31 mouse cellular contexts compared by ENCODE assay signal in genomic region chr2:25758064-25758625, GRCm38 (mm10). TPM values are rescaled to one million over a fixed set of nuclear protein-coding genes. Genes with fewer than 3 reads are reported as not detected.
DNase-seq lines count a peak whose midpoint lies in the region; ATAC-seq and TF ChIP-seq lines count a peak whose summit lies in the region.
"Had no signal": no experiment of that assay in that cellular context is flagged by ENCODE, and none has a peak within 500 bp of the region (broad histone marks: within the 10 kb centered on the region; RNA-seq: fewer than 3 reads in every experiment).

No protein-coding gene starts in this region.

- no peak for DNase-seq in kidney, postnatal 14 days
- peak; percentile 38 for DNase-seq in kidney, postnatal 0 days (ENCODE audit: low spot score)
- DNase-seq in kidney, postnatal 10 days, result no peak
- DNase-seq in fibroblast of lung, adult 2 months (ENCODE audit: low read depth), result peak; percentile 1
- DNase-seq: adrenal gland, adult 2 months; adrenal gland, postnatal 14 days; cerebellum, adult 11-12 months; cerebellum, adult 8-10 months; cerebellum, postnatal 10 days; forebrain, postnatal 0 days; gastrocnemius, postnatal 25 days; heart, postnatal 36 days had no signal

- no peaks in the 10 kb centered on the region for H3K27me3 ChIP-seq in kidney, embryonic 14.5 days (ENCODE audit: control insufficient read depth, insufficient read depth, low read length)
- H3K27me3 ChIP-seq in kidney, postnatal 0 days (ENCODE audit: insufficient read depth, low read length), result no peaks in the 10 kb centered on the region
- H3K27me3 ChIP-seq: hindbrain, embryonic 13.5 days had no signal

- 0 out of 2 replicates have a peak, but pooled peaks cover 2% of the 10 kb centered on the region for H3K4me1 ChIP-seq in kidney, embryonic 14.5 days (ENCODE audit: control insufficient read depth, insufficient read depth, low read length)
- no peaks in the 10 kb centered on the region for H3K4me1 ChIP-seq in kidney, postnatal 0 days (replicated peaks; ENCODE audit: insufficient read depth, low read length)
- H3K4me1 ChIP-seq: hindbrain, embryonic 10.5 days; hindbrain, embryonic 13.5 days had no signal

- H3K4me3 ChIP-seq in kidney, embryonic 14.5 days (ENCODE audit: low read length), result no peak overlapping the region
- H3K4me3 ChIP-seq in kidney, postnatal 0 days (replicated peaks; ENCODE audit: low read depth, low read length), result no peak overlapping the region
- H3K4me3 ChIP-seq: hindbrain, embryonic 10.5 days; hindbrain, embryonic 13.5 days had no signal

- TF ChIP-seq CTCF in kidney, postnatal 0 days (IDR thresholded peaks at IDR 0.05; ENCODE audit: low read depth), result no peak

- H3K27ac ChIP-seq in kidney, embryonic 14.5 days (ENCODE audit: low read depth, low read length), result peak overlapping the region; percentile 67; the same call in 1 of the 2 replicates
- H3K27ac ChIP-seq in kidney, postnatal 0 days, result peak overlapping the region; percentile 13; the same call in 1 of the 2 replicates
- H3K27ac ChIP-seq: hindbrain, embryonic 10.5 days; hindbrain, embryonic 13.5 days had no signal

- ATAC-seq in kidney, embryonic 14.5 days (ENCODE audit: low FRiP score, low TSS enrichment), result peak; percentile 69
- no peak; the same call in 1 of the 2 replicates for ATAC-seq in kidney, postnatal 0 days (replicated peaks; ENCODE audit: low FRiP score, low read depth)
- ATAC-seq in granulocyte monocyte progenitor cell, adult 5-6 weeks (replicated peaks; ENCODE audit: poor library complexity, severe bottlenecking), result no peak
- ATAC-seq: CD4-positive, CD25-positive, alpha-beta regulatory T cell, adult 4 months; forebrain, embryonic 14.5 days; forebrain, postnatal 0 days; hindbrain, embryonic 16.5 days had no signal

- H3K9ac ChIP-seq in kidney, embryonic 14.5 days (ENCODE audit: low read depth, low read length), result no peak overlapping the region
- H3K9ac ChIP-seq in kidney, postnatal 0 days (ENCODE audit: low read depth, low read length), result no peak overlapping the region
- H3K9ac ChIP-seq: forebrain, postnatal 0 days; hindbrain, embryonic 13.5 days had no signal

- H3K4me2 ChIP-seq in kidney, embryonic 14.5 days (replicated peaks; ENCODE audit: low read depth, low read length), result no peak overlapping the region
- H3K4me2 ChIP-seq in kidney, postnatal 0 days (ENCODE audit: low read length), result no peak overlapping the region
- H3K4me2 ChIP-seq: heart, embryonic 11.5 days; hindbrain, embryonic 13.5 days had no signal

- 22% methylated on average over 4 of the region's 4 CpGs for WGBS in kidney, embryonic 14.5 days
- 22% methylated on average over 4 of the region's 4 CpGs for WGBS in kidney, postnatal 0 days

- H3K9me3 ChIP-seq in kidney, embryonic 14.5 days (ENCODE audit: control insufficient read depth, low read length), result no peaks in the 10 kb centered on the region
- no peaks in the 10 kb centered on the region for H3K9me3 ChIP-seq in kidney, postnatal 0 days (replicated peaks; ENCODE audit: low read length)
- H3K9me3 ChIP-seq: hindbrain, embryonic 10.5 days had no signal

- no peaks in the 10 kb centered on the region for H3K36me3 ChIP-seq in kidney, embryonic 14.5 days (ENCODE audit: control insufficient read depth, insufficient read depth, low read length)
- H3K36me3 ChIP-seq in kidney, postnatal 0 days (ENCODE audit: insufficient read depth, low read length), result no peaks in the 10 kb centered on the region
- H3K36me3 ChIP-seq: hindbrain, embryonic 10.5 days; hindbrain, embryonic 13.5 days had no signal

RNA-seq across cellular contexts. Expression of gene Lcn3, which starts 7.2 kb away (rescaled TPM):
- 0.45 TPM in 1 of 2 replicates, not detected in the other for polyA plus RNA-seq in kidney, embryonic 14.5 days (2014; fragmentation: Nextera tagmentation; extraction: Ambion mirVana)
- not detected in 2 replicates for polyA plus RNA-seq in kidney, postnatal 0 days (2015; fragmentation: Nextera tagmentation; extraction: Ambion mirVana)
- not detected in 2 replicates for total RNA-seq in granulocyte monocyte progenitor cell, adult 5-6 weeks (2014; fragmentation: Nextera tagmentation)
- not detected in 2 replicates for total RNA-seq in granulocyte monocyte progenitor cell, adult 5-6 weeks (2017)
- total RNA-seq: adrenal gland, adult 2 months; adrenal gland, postnatal 14 days; adrenal gland, postnatal 4 days; forebrain, postnatal 0 days; gastrocnemius, adult 8-10 months; gastrocnemius, postnatal 25 days; heart, adult 8-10 months; heart, postnatal 36 days; MEL had no signal
- polyA plus RNA-seq: adrenal gland, adult 2 months; C2C12; CD4-positive, CD25-positive, alpha-beta regulatory T cell, adult 4 months; embryonic facial prominence, embryonic 11.5 days; embryonic facial prominence, embryonic 14.5 days; forebrain, embryonic 11.5 days; forebrain, embryonic 14.5 days; forebrain, postnatal 0 days; gonadal fat pad, adult 2 months; heart, embryonic 11.5 days; heart, embryonic 14.5 days; heart, postnatal 0 days; hindbrain, embryonic 10.5 days; hindbrain, embryonic 13.5 days; hindbrain, embryonic 16.5 days had no signal

RNA-seq across cellular contexts. Expression of gene Lcn11, which starts 18.7 kb away (rescaled TPM):
- polyA plus RNA-seq in kidney, embryonic 14.5 days (2014; fragmentation: Nextera tagmentation; extraction: Ambion mirVana), result not detected in 2 replicates
- polyA plus RNA-seq in kidney, postnatal 0 days (2015; fragmentation: Nextera tagmentation; extraction: Ambion mirVana), result not detected in 2 replicates
- total RNA-seq in granulocyte monocyte progenitor cell, adult 5-6 weeks (2014; fragmentation: Nextera tagmentation), result not detected in 2 replicates
- not detected in 2 replicates for total RNA-seq in granulocyte monocyte progenitor cell, adult 5-6 weeks (2017)
- total RNA-seq: adrenal gland, adult 2 months; adrenal gland, postnatal 14 days; adrenal gland, postnatal 4 days; forebrain, postnatal 0 days; gastrocnemius, adult 8-10 months; gastrocnemius, postnatal 25 days; heart, adult 8-10 months; heart, postnatal 36 days; MEL had no signal
- polyA plus RNA-seq: adrenal gland, adult 2 months; C2C12; CD4-positive, CD25-positive, alpha-beta regulatory T cell, adult 4 months; embryonic facial prominence, embryonic 11.5 days; embryonic facial prominence, embryonic 14.5 days; forebrain, embryonic 11.5 days; forebrain, embryonic 14.5 days; forebrain, postnatal 0 days; heart, embryonic 11.5 days; heart, embryonic 14.5 days; heart, postnatal 0 days; hindbrain, embryonic 10.5 days; hindbrain, embryonic 13.5 days; hindbrain, embryonic 16.5 days had no signal

RNA-seq across cellular contexts. Expression of gene Obp2b, which starts 21.3 kb away (rescaled TPM):
- not detected in 2 replicates for polyA plus RNA-seq in kidney, embryonic 14.5 days (2014; fragmentation: Nextera tagmentation; extraction: Ambion mirVana)
- polyA plus RNA-seq in kidney, postnatal 0 days (2015; fragmentation: Nextera tagmentation; extraction: Ambion mirVana), result not detected in 2 replicates
- total RNA-seq in granulocyte monocyte progenitor cell, adult 5-6 weeks (2014; fragmentation: Nextera tagmentation), result not detected in 2 replicates
- total RNA-seq in granulocyte monocyte progenitor cell, adult 5-6 weeks (2017), result not detected in 2 replicates
- total RNA-seq: adrenal gland, adult 2 months; adrenal gland, postnatal 14 days; adrenal gland, postnatal 4 days; forebrain, postnatal 0 days; gastrocnemius, adult 8-10 months; gastrocnemius, postnatal 25 days; heart, adult 8-10 months; heart, postnatal 36 days; MEL had no signal
- polyA plus RNA-seq: adrenal gland, adult 2 months; C2C12; CD4-positive, CD25-positive, alpha-beta regulatory T cell, adult 4 months; embryonic facial prominence, embryonic 11.5 days; embryonic facial prominence, embryonic 14.5 days; forebrain, embryonic 11.5 days; forebrain, embryonic 14.5 days; forebrain, postnatal 0 days; heart, embryonic 11.5 days; heart, embryonic 14.5 days; heart, postnatal 0 days; hindbrain, embryonic 10.5 days; hindbrain, embryonic 13.5 days; hindbrain, embryonic 16.5 days had no signal

RNA-seq across cellular contexts. Expression of gene Gm13539, which starts 23.9 kb away (rescaled TPM):
- polyA plus RNA-seq in kidney, embryonic 14.5 days (2014; fragmentation: Nextera tagmentation; extraction: Ambion mirVana), result not detected in 2 replicates
- polyA plus RNA-seq in kidney, postnatal 0 days (2015; fragmentation: Nextera tagmentation; extraction: Ambion mirVana), result not detected in 2 replicates
- total RNA-seq in granulocyte monocyte progenitor cell, adult 5-6 weeks (2014; fragmentation: Nextera tagmentation), result not detected in 2 replicates
- total RNA-seq in granulocyte monocyte progenitor cell, adult 5-6 weeks (2017), result not detected in 2 replicates
- total RNA-seq: adrenal gland, adult 2 months; adrenal gland, postnatal 14 days; adrenal gland, postnatal 4 days; forebrain, postnatal 0 days; gastrocnemius, adult 8-10 months; gastrocnemius, postnatal 25 days; heart, adult 8-10 months; heart, postnatal 36 days; MEL had no signal
- polyA plus RNA-seq: adrenal gland, adult 2 months; C2C12; CD4-positive, CD25-positive, alpha-beta regulatory T cell, adult 4 months; embryonic facial prominence, embryonic 11.5 days; embryonic facial prominence, embryonic 14.5 days; forebrain, embryonic 11.5 days; forebrain, embryonic 14.5 days; forebrain, postnatal 0 days; gonadal fat pad, adult 2 months; heart, embryonic 11.5 days; heart, embryonic 14.5 days; heart, postnatal 0 days; hindbrain, embryonic 10.5 days; hindbrain, embryonic 13.5 days; hindbrain, embryonic 16.5 days had no signal

RNA-seq across cellular contexts. Expression of gene Bmyc, which starts 51.6 kb away (rescaled TPM):
- 83.2 and 93.7 TPM in 2 replicates for polyA plus RNA-seq in kidney, embryonic 14.5 days (2014; fragmentation: Nextera tagmentation; extraction: Ambion mirVana)
- 94.1 and 94.6 TPM in 2 replicates for polyA plus RNA-seq in kidney, postnatal 0 days (2015; fragmentation: Nextera tagmentation; extraction: Ambion mirVana)
- 12.2 and 20.9 TPM in 2 replicates for total RNA-seq in granulocyte monocyte progenitor cell, adult 5-6 weeks (2014; fragmentation: Nextera tagmentation)
- total RNA-seq in granulocyte monocyte progenitor cell, adult 5-6 weeks (2017), result 4.9 and 9.2 TPM in 2 replicates
- total RNA-seq: MEL had no signal

Comparison
In these comparisons a context has a peak if more than half of its experiments do, and no peak if none do; other contexts are left out.
1. DNase-seq: peak in kidney, postnatal 0 days (single experiment) and fibroblast of lung, adult 2 months (single experiment); none in kidney, postnatal 14 days (single experiment) and kidney, postnatal 10 days (single experiment).